8 mouse cellular contexts compared by ENCODE assay signal in genomic region chr15:89428821-89429351, GRCm38 (mm10). TPM values are rescaled to one million over a fixed set of nuclear protein-coding genes. Genes with fewer than 3 reads are reported as not detected.
DNase-seq lines count a peak whose midpoint lies in the region; ATAC-seq lines count a peak whose summit lies in the region.

No protein-coding gene starts in this region.

- WGBS in lung, embryonic 15.5 days = 5% methylated on average over 21 of the region's 22 CpGs
- 5% methylated on average over 22 of the region's 22 CpGs for WGBS in embryonic facial prominence, embryonic 12.5 days
- 5% methylated on average over 22 of the region's 22 CpGs for WGBS in intestine, embryonic 16.5 days
- 6% methylated on average over 22 of the region's 22 CpGs for WGBS in neural tube, embryonic 14.5 days

- ATAC-seq in lung, embryonic 15.5 days (ENCODE audit: borderline replicate concordance, extremely low read depth, low FRiP score, low TSS enrichment) = peak; percentile 60
- peak; percentile 42; the same call in 1 of the 2 replicates for ATAC-seq in embryonic facial prominence, embryonic 12.5 days (ENCODE audit: insufficient number of reproducible peaks, insufficient read depth, low FRiP score, low TSS enrichment)
- peak; percentile 41 for ATAC-seq in intestine, embryonic 16.5 days
- peak; percentile 56; the same call in 1 of the 2 replicates for ATAC-seq in neural tube, embryonic 14.5 days (ENCODE audit: low read depth)

- H3K9me3 ChIP-seq in lung, embryonic 15.5 days = no peaks in the 10 kb centered on the region
- no peaks in the 10 kb centered on the region for H3K9me3 ChIP-seq in embryonic facial prominence, embryonic 12.5 days
- no peaks in the 10 kb centered on the region for H3K9me3 ChIP-seq in intestine, embryonic 16.5 days (ENCODE audit: control insufficient read depth, low read length)
- no peaks in the 10 kb centered on the region for H3K9me3 ChIP-seq in neural tube, embryonic 14.5 days (ENCODE audit: control insufficient read depth, low read length)

- DNase-seq in lung, postnatal 4 days = no peak
- DNase-seq in spleen, postnatal 36 days (ENCODE audit: low spot score in 2 of 2) = no peak
- DNase-seq in right cerebral cortex, postnatal 14 days = no peak
- no peak for DNase-seq in right cerebral cortex, postnatal 4 days

- peaks cover 13% of the 10 kb centered on the region for H3K4me1 ChIP-seq in lung, embryonic 15.5 days
- peaks cover 16% of the 10 kb centered on the region for H3K4me1 ChIP-seq in embryonic facial prominence, embryonic 12.5 days
- H3K4me1 ChIP-seq in intestine, embryonic 16.5 days (ENCODE audit: control insufficient read depth, insufficient read depth, low read length) = peaks cover 12% of the 10 kb centered on the region
- peaks cover 11% of the 10 kb centered on the region for H3K4me1 ChIP-seq in neural tube, embryonic 14.5 days (ENCODE audit: control insufficient read depth, insufficient read depth, low read length)

- peak overlapping the region; percentile 78 for H3K9ac ChIP-seq in lung, embryonic 15.5 days
- H3K9ac ChIP-seq in embryonic facial prominence, embryonic 12.5 days = peak overlapping the region; percentile 79
- H3K9ac ChIP-seq in intestine, embryonic 16.5 days (ENCODE audit: low read depth, low read length) = peak overlapping the region; percentile 87
- peak overlapping the region; percentile 82 for H3K9ac ChIP-seq in neural tube, embryonic 14.5 days (replicated peaks; ENCODE audit: low read depth, low read length)

- H3K27me3 ChIP-seq in lung, embryonic 15.5 days = no peaks in the 10 kb centered on the region
- 0 out of 2 replicates have a peak, but pooled peaks cover 2% of the 10 kb centered on the region for H3K27me3 ChIP-seq in embryonic facial prominence, embryonic 12.5 days
- H3K27me3 ChIP-seq in intestine, embryonic 16.5 days (replicated peaks; ENCODE audit: control insufficient read depth, insufficient read depth, low read length) = no peaks in the 10 kb centered on the region
- H3K27me3 ChIP-seq in neural tube, embryonic 14.5 days (ENCODE audit: control insufficient read depth, insufficient read depth, low read length) = no peaks in the 10 kb centered on the region

- H3K36me3 ChIP-seq in lung, embryonic 15.5 days = peaks cover 20% of the 10 kb centered on the region
- peaks cover 19% of the 10 kb centered on the region for H3K36me3 ChIP-seq in embryonic facial prominence, embryonic 12.5 days
- H3K36me3 ChIP-seq in intestine, embryonic 16.5 days (ENCODE audit: control insufficient read depth, insufficient read depth, low read length) = 0 out of 2 replicates have a peak, but pooled peaks cover 4% of the 10 kb centered on the region
- H3K36me3 ChIP-seq in neural tube, embryonic 14.5 days (ENCODE audit: control insufficient read depth, insufficient read depth, low read length) = peaks cover 11% of the 10 kb centered on the region; the same call in 1 of the 2 replicates

- H3K4me2 ChIP-seq in lung, embryonic 15.5 days = peak overlapping the region; percentile 88
- peak overlapping the region; percentile 84 for H3K4me2 ChIP-seq in embryonic facial prominence, embryonic 12.5 days (replicated peaks)
- H3K4me2 ChIP-seq in intestine, embryonic 16.5 days (ENCODE audit: low read depth, low read length) = peak overlapping the region; percentile 88
- H3K4me2 ChIP-seq in neural tube, embryonic 14.5 days (ENCODE audit: low read depth, low read length) = peak overlapping the region; percentile 95

- peak overlapping the region; percentile 97 for H3K27ac ChIP-seq in lung, embryonic 15.5 days
- peak overlapping the region; percentile 93; the same call in 1 of the 2 replicates for H3K27ac ChIP-seq in embryonic facial prominence, embryonic 12.5 days
- H3K27ac ChIP-seq in intestine, embryonic 16.5 days (ENCODE audit: low read length) = peak overlapping the region; percentile 25; the same call in 1 of the 2 replicates
- H3K27ac ChIP-seq in neural tube, embryonic 14.5 days (ENCODE audit: low read depth, low read length) = peak overlapping the region; percentile 96

- H3K4me3 ChIP-seq in lung, embryonic 15.5 days = peak overlapping the region; percentile 77
- peak overlapping the region; percentile 67 for H3K4me3 ChIP-seq in embryonic facial prominence, embryonic 12.5 days
- H3K4me3 ChIP-seq in intestine, embryonic 16.5 days (ENCODE audit: low read length) = peak overlapping the region; percentile 87
- peak overlapping the region; percentile 62 for H3K4me3 ChIP-seq in neural tube, embryonic 14.5 days (ENCODE audit: low read depth, low read length)

RNA-seq across cellular contexts. Expression of gene C730034F03Rik, which starts 0.5 kb away (rescaled TPM):
- 2.3 and 2.4 TPM in 2 replicates for polyA plus RNA-seq in lung, embryonic 15.5 days (2015; fragmentation: Nextera tagmentation; extraction: Ambion mirVana)
- 3.5 and 4.7 TPM in 2 replicates for polyA plus RNA-seq in embryonic facial prominence, embryonic 12.5 days (2016; fragmentation: Nextera tagmentation; extraction: Ambion mirVana)
- 2.6 and 3.2 TPM in 2 replicates for polyA plus RNA-seq in intestine, embryonic 16.5 days (2015; fragmentation: Nextera tagmentation; extraction: Ambion mirVana)
- 5.8 and 6.4 TPM in 2 replicates for polyA plus RNA-seq in neural tube, embryonic 14.5 days (2014; fragmentation: Nextera tagmentation; extraction: Ambion mirVana)

RNA-seq across cellular contexts. Expression of gene Gm44502, which starts 0.6 kb away (rescaled TPM):
- polyA plus RNA-seq in lung, embryonic 15.5 days (2015; fragmentation: Nextera tagmentation; extraction: Ambion mirVana) = 0.40 TPM in 1 of 2 replicates, not detected in the other
- 0.22 TPM in 1 of 2 replicates, not detected in the other for polyA plus RNA-seq in embryonic facial prominence, embryonic 12.5 days (2016; fragmentation: Nextera tagmentation; extraction: Ambion mirVana)
- not detected in 2 replicates for polyA plus RNA-seq in intestine, embryonic 16.5 days (2015; fragmentation: Nextera tagmentation; extraction: Ambion mirVana)
- polyA plus RNA-seq in neural tube, embryonic 14.5 days (2014; fragmentation: Nextera tagmentation; extraction: Ambion mirVana) = 0.20 TPM in 1 of 2 replicates, not detected in the other

RNA-seq across cellular contexts. Expression of gene Chkb, which starts 0.8 kb away (rescaled TPM):
- polyA plus RNA-seq in lung, embryonic 15.5 days (2015; fragmentation: Nextera tagmentation; extraction: Ambion mirVana) = 51.3 and 57.9 TPM in 2 replicates
- 60.2 and 68.7 TPM in 2 replicates for polyA plus RNA-seq in embryonic facial prominence, embryonic 12.5 days (2016; fragmentation: Nextera tagmentation; extraction: Ambion mirVana)
- polyA plus RNA-seq in intestine, embryonic 16.5 days (2015; fragmentation: Nextera tagmentation; extraction: Ambion mirVana) = 63.7 and 67.0 TPM in 2 replicates
- polyA plus RNA-seq in neural tube, embryonic 14.5 days (2014; fragmentation: Nextera tagmentation; extraction: Ambion mirVana) = 76.5 and 80.9 TPM in 2 replicates

RNA-seq across cellular contexts. Expression of gene Cpt1b, which starts 3.2 kb away (rescaled TPM):
- polyA plus RNA-seq in lung, embryonic 15.5 days (2015; fragmentation: Nextera tagmentation; extraction: Ambion mirVana) = 4.2 and 5.1 TPM in 2 replicates
- polyA plus RNA-seq in embryonic facial prominence, embryonic 12.5 days (2016; fragmentation: Nextera tagmentation; extraction: Ambion mirVana) = 0.39 and 0.58 TPM in 2 replicates
- polyA plus RNA-seq in intestine, embryonic 16.5 days (2015; fragmentation: Nextera tagmentation; extraction: Ambion mirVana) = 0.49 and 0.72 TPM in 2 replicates
- 1.2 and 1.4 TPM in 2 replicates for polyA plus RNA-seq in neural tube, embryonic 14.5 days (2014; fragmentation: Nextera tagmentation; extraction: Ambion mirVana)

RNA-seq across cellular contexts. Expression of gene Syce3, which starts 18.6 kb away (rescaled TPM):
- polyA plus RNA-seq in lung, embryonic 15.5 days (2015; fragmentation: Nextera tagmentation; extraction: Ambion mirVana) = not detected in 2 replicates
- not detected in 2 replicates for polyA plus RNA-seq in embryonic facial prominence, embryonic 12.5 days (2016; fragmentation: Nextera tagmentation; extraction: Ambion mirVana)
- 0.92 and 1.1 TPM in 2 replicates for polyA plus RNA-seq in intestine, embryonic 16.5 days (2015; fragmentation: Nextera tagmentation; extraction: Ambion mirVana)
- polyA plus RNA-seq in neural tube, embryonic 14.5 days (2014; fragmentation: Nextera tagmentation; extraction: Ambion mirVana) = not detected in 2 replicates

Comparison
In these comparisons a context has a peak if more than half of its experiments do, and no peak if none do; other contexts are left out.
1. H3K27ac ChIP-seq: peak in every context shown above with its lines; median percentile 97 in lung, embryonic 15.5 days; 96 in neural tube, embryonic 14.5 days; 93 in embryonic facial prominence, embryonic 12.5 days; 25 in intestine, embryonic 16.5 days.